Mouse (Mus musculus): Measurements from ENCODE around the gene Slc4a11.

The Slc4a11 gene

GRCm38 (mm10) chr2:130697153-130697810 lies at the start of gene Slc4a11:
Gene Slc4a11 (minus strand): TSS chr2:130697519.
- peak; percentile 34 for DNase-seq (ENCODE audit: low read depth)

GRCm38 (mm10) chr2:130743576-130743975 lies 46.3 kb upstream of the Slc4a11 start:
- no peak for DNase-seq (ENCODE audit: low read depth)

GRCm38 (mm10) chr2:130740096-130740495 lies 42.8 kb upstream of the Slc4a11 start:
- DNase-seq (ENCODE audit: low read depth) = no peak

- DNase-seq (ENCODE audit: low read depth) = no peak
Observed at GRCm38 (mm10) chr2:130738019-130738418, 40.7 kb upstream of the Slc4a11 start.

GRCm38 (mm10) chr2:130735281-130735680 lies 38.0 kb upstream of the Slc4a11 start:
- no peak for DNase-seq (ENCODE audit: low read depth)

GRCm38 (mm10) chr2:130733444-130733843 lies 36.1 kb upstream of the Slc4a11 start:
- DNase-seq (ENCODE audit: low read depth) = peak; percentile 47

- no peak for DNase-seq (ENCODE audit: low read depth)
Observed at GRCm38 (mm10) chr2:130731855-130732254, 34.5 kb upstream of the Slc4a11 start.

GRCm38 (mm10) chr2:130730746-130731145 lies 33.4 kb upstream of the Slc4a11 start:
- no peak for DNase-seq (ENCODE audit: low read depth)

- DNase-seq (ENCODE audit: low read depth) = no peak
Observed at GRCm38 (mm10) chr2:130728906-130729585, 31.7 kb upstream of the Slc4a11 start.

GRCm38 (mm10) chr2:130727752-130728151 lies 30.4 kb upstream of the Slc4a11 start:
- DNase-seq (ENCODE audit: low read depth) = no peak

GRCm38 (mm10) chr2:130724369-130724768 lies 27.1 kb upstream of the Slc4a11 start:
- DNase-seq (ENCODE audit: low read depth) = no peak

- DNase-seq (ENCODE audit: low read depth) = no peak
Observed at GRCm38 (mm10) chr2:130717951-130718350, 20.6 kb upstream of the Slc4a11 start.

- DNase-seq (ENCODE audit: low read depth) = no peak
Observed at GRCm38 (mm10) chr2:130707057-130707456, 9.7 kb upstream of the Slc4a11 start.

- no peak for DNase-seq (ENCODE audit: low read depth)
Observed at GRCm38 (mm10) chr2:130706602-130707001, 9.3 kb upstream of the Slc4a11 start.

GRCm38 (mm10) chr2:130705178-130705577 lies 7.9 kb upstream of the Slc4a11 start:
- DNase-seq (ENCODE audit: low read depth) = no peak

GRCm38 (mm10) chr2:130704040-130705001 lies 7.0 kb upstream of the Slc4a11 start:
- no peak for DNase-seq (ENCODE audit: low read depth)

- DNase-seq (ENCODE audit: low read depth) = no peak
Observed at GRCm38 (mm10) chr2:130697821-130698266, 525 bp upstream of the Slc4a11 start.

- DNase-seq (ENCODE audit: low read depth) = peak; percentile 30
Observed at GRCm38 (mm10) chr2:130696700-130697152, 593 bp downstream of the Slc4a11 start.

- no peak for DNase-seq (ENCODE audit: low read depth)
Observed at GRCm38 (mm10) chr2:130693563-130693962, 3.8 kb downstream of the Slc4a11 start.

GRCm38 (mm10) chr2:130689011-130689410 lies 8.3 kb downstream of the Slc4a11 start:
- no peak for DNase-seq (ENCODE audit: low read depth)

GRCm38 (mm10) chr2:130685426-130685825 lies 11.9 kb downstream of the Slc4a11 start:
- DNase-seq (ENCODE audit: low read depth) = no peak

GRCm38 (mm10) chr2:130681531-130681930 lies 15.8 kb downstream of the Slc4a11 start:
- no peak for DNase-seq (ENCODE audit: low read depth)
